Mouse (Mus musculus): ENCODE measurements around the gene Paxip1. TPM values are rescaled to one million over a fixed set of nuclear protein-coding genes. Genes with fewer than 3 reads are reported as not detected.

Paxip1 gene
- total RNA-seq (2023), result 10 to 100 TPM; 48.1 to 48.4 TPM

GRCm38 (mm10) chr5:27791303-27792172 is at the start of gene Paxip1:
Gene Paxip1, minus strand, starts transcription at chr5:27791691.

Other genes starting within 250 kb of the Paxip1 start
- not detected for gene Htr5a, start 50.5 kb upstream of the Paxip1 start, total RNA-seq (2023)